Mouse (Mus musculus) liver, embryonic 14.5 days (tissue): ENCODE results near the gene Kmt5b. TPM values are rescaled to one million over a fixed set of nuclear protein-coding genes. Genes with fewer than 3 reads are reported as not detected.
A peak's percentile ranks its signal among the peaks of the same experiment; 100 is the strongest.

Experiments
- ATAC-seq: fragments of 200-750 bp; cut with Nextera tagmentation; 2 replicates; pipeline ENCODE4 v1.8.0; 2017; ENCODE audit warnings: moderate number of reproducible peaks, mild to moderate bottlenecking, moderate library complexity; ENCODE audit not compliant: insufficient read depth
- DNase-seq, 3 experiments: peaks; one replicate each; pipeline ENCODE4 v3.0.0-alpha.2; 2012 to 2013; ENCODE audit warnings: low read depth in 3 of 3, low spot score in 3 of 3
- H3K27ac ChIP-seq: fragments of 300-500 bp; sonication (generic); 2 replicates; pipeline ENCODE4 v1.5.1; 2014; ENCODE audit warnings: moderate library complexity, mild to moderate bottlenecking, control low read depth, inconsistent platforms
- H3K27me3 ChIP-seq: fragments of 300-500 bp; sonication (generic); 2 replicates; pipeline ENCODE4 v1.6.1; 2014; ENCODE audit warnings: mild to moderate bottlenecking, low read length, moderate library complexity; ENCODE audit not compliant: control insufficient read depth, insufficient read depth
- H3K36me3 ChIP-seq: fragments of 300-500 bp; sonication (generic); replicated peaks from 2 replicates; pipeline ENCODE4 v1.6.1; 2014; ENCODE audit warnings: low read depth; ENCODE audit not compliant: control insufficient read depth, insufficient read depth
- H3K4me1 ChIP-seq, 2 experiments: fragments of 200-500 bp in 1 of 2; fragments of 300-500 bp in 1 of 2; sonication (generic) in 1 of 2; replicated peaks; 2 replicates each; pipeline ENCODE4 v1.6.1; 2012 to 2014; ENCODE audit warnings: antibody characterized with exemption in 1 of 2, inconsistent platforms in 1 of 2, low read length in 1 of 2; ENCODE audit not compliant: control insufficient read depth in 2 of 2, insufficient read depth in 2 of 2
- H3K4me2 ChIP-seq: fragments of 300-500 bp; sonication (generic); 2 replicates; pipeline ENCODE4 v1.6.1; 2014; ENCODE audit warnings: low read depth, mild to moderate bottlenecking, control low read depth, moderate library complexity
- H3K4me3 ChIP-seq, 2 experiments: fragments of 200-500 bp in 1 of 2; fragments of 300-500 bp in 1 of 2; sonication (generic) in 1 of 2; 2 replicates each; pipeline ENCODE4 v1.5.1; 2012 to 2014; ENCODE audit warnings: low read depth in 2 of 2, low read length in 2 of 2, mild to moderate bottlenecking in 2 of 2, control low read depth in 1 of 2, inconsistent platforms in 1 of 2, moderate library complexity in 1 of 2; ENCODE audit not compliant: insufficient read depth in 1 of 2
- H3K9ac ChIP-seq: fragments of 300-500 bp; sonication (generic); replicated peaks from 2 replicates; pipeline ENCODE4 v1.6.1; 2014; ENCODE audit warnings: mild to moderate bottlenecking, control low read depth, moderate library complexity
- H3K9me3 ChIP-seq: fragments of 300-500 bp; sonication (generic); 2 replicates; pipeline ENCODE4 v1.6.1; 2016; ENCODE audit warnings: low read length, mixed read lengths; ENCODE audit not compliant: control insufficient read depth
- CTCF ChIP-seq: IDR thresholded peaks from 2 replicates; pipeline ENCODE4 v1.5.1; 2016; ENCODE audit warnings: antibody characterized with exemption, low read depth, control low read depth
- EP300 ChIP-seq: IDR thresholded peaks from 2 replicates; pipeline ENCODE4 v1.6.1; 2016; ENCODE audit warnings: antibody characterized with exemption, low read depth
- WGBS: fragments of 180-500 bp; shearing (Covaris S2); extraction: QIAGEN DNeasy Blood & Tissue Kit; methylation state at CpG from one replicate; pipeline ENCODE4 v1.1.7; 2014; ENCODE audit not compliant: insufficient replicate concordance; 5-methylcytosine and 5-hydroxymethylcytosine counted together
- polyA plus RNA-seq, 2 experiments: library from polyadenylated mRNA; depleted of rRNA in 1 of 2; stranded (reverse) in 1 of 2; unstranded in 1 of 2; fragments of >200 nt; fragmentation: Nextera tagmentation in 1 of 2; extraction: Ambion mirVana in 1 of 2; gene quantifications; 2 replicates each; pipeline versions ENCODE4 v1.2.1 to v1.2.3; 2012 to 2014

Gene Kmt5b
- polyA plus RNA-seq (2012; rRNA removed) (4.1 and 6.3 TPM in 2 replicates), polyA plus RNA-seq (2014; fragmentation: Nextera tagmentation; extraction: Ambion mirVana) (5.0 and 5.4 TPM in 2 replicates)

- H3K4me2 ChIP-seq = peak within 1 kb of the TSS; percentile 97
- ATAC-seq (no peak), DNase-seq (no peak)
- peak within 1 kb of the TSS; percentile 89 to 92 for H3K4me3 ChIP-seq
- no peaks in the 10 kb centered on the region for H3K27me3 ChIP-seq
- peaks cover 0 to 8% of the 10 kb centered on the region in 2 experiments; a peak in 3 of 4 replicates for H3K4me1 ChIP-seq
- H3K27ac ChIP-seq = peak within 1 kb of the TSS; percentile 84
- TF ChIP-seq CTCF = no peak
- under 1% methylated on average over 39 of the region's 39 CpGs for whole genome bisulfite sequencing
- H3K9ac ChIP-seq = peak within 1 kb of the TSS; percentile 95
- H3K36me3 ChIP-seq = no peaks in the 10 kb centered on the region; the same call in 1 of the 2 replicates
- no peaks in the 10 kb centered on the region for H3K9me3 ChIP-seq
Measured at GRCm38 (mm10) chr19:3767276-3767780, at the start of gene Kmt5b. Gene Kmt5b (plus strand): TSS chr19:3767421.

DNA sequence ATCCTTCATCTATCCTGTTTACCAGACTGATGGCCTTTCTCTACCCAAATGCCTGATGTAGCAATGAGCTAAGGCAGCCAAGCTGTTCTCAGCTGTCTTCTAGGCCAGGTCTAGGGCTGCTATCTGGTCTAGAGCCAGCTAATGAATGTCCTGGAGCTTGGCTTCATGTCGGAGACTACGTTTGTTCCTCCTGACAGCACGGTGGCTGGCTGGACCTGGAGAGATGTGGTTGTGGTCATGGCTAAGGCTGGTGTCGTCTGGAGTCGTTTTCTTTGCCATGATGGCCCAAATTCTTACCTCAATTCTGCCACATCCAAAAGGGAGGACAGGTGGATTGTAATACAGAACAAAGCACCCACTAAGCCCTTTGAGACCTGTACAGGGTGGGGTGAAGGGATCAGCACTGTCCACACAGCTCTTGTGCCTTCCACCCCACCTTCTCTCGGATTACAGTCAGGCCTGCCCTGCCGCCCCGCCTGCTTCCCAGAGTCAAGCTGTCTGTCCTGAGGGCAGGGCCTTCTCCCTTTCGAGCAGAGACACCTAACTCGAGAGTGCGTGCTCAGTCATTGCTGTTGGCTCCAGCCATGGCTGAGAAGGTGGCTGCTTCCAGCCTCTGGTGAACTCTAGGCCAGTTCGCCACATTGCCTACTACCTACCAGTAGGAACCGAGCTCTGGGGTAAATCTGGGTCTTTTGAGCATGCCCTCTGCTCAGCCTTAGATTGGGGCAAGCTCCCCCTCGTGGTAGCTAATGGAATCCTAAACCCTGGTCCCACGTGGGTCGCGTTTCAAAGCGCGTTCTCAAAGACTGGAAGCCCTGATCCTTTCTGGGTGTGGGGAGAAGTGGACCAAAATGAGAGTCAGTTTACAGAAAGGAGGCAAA is 48.5 kb upstream of the Kmt5b start:
- Histone ChIP-seq H3K4me2 (peak overlapping the region; percentile 73), H3K36me3 (peaks cover 11% of the 10 kb centered on the region), H3K9ac (peak overlapping the region; percentile 45), H3K27me3 (no peaks in the 10 kb centered on the region), H3K4me1 (no peaks in the 10 kb centered on the region), H3K27ac (no peak overlapping the region), H3K9me3 (no peaks in the 10 kb centered on the region), H3K4me3 (peak overlapping the region; percentile 52 to 61)
- WGBS = 38% methylated on average over 19 of the region's 19 CpGs
- ATAC-seq = peak; percentile 68
- TF ChIP-seq EP300 (no peak), CTCF (no peak; the same call in 1 of the 2 replicates)
- peak in 2 of 3 experiments; percentile 30 to 47 for DNase-seq

- ATAC-seq (peak; percentile 72), DNase-seq (peak in 1 of 3 experiments; percentile 36)
- Histone ChIP-seq H3K27me3 (no peaks in the 10 kb centered on the region), H3K9me3 (no peaks in the 10 kb centered on the region), H3K36me3 (peaks cover 11% of the 10 kb centered on the region), H3K9ac (peak overlapping the region; percentile 45), H3K4me1 (no peaks in the 10 kb centered on the region), H3K27ac (no peak overlapping the region), H3K4me2 (peak overlapping the region; percentile 73), H3K4me3 (peak overlapping the region; percentile 52 to 61)
- peak; percentile 79 for TF ChIP-seq CTCF
- no peak for TF ChIP-seq EP300
- whole genome bisulfite sequencing = 0% methylated on average over 27 of the region's 27 CpGs
Measured at GRCm38 (mm10) chr19:3719362-3719891, 47.8 kb upstream of the Kmt5b start.

DNA sequence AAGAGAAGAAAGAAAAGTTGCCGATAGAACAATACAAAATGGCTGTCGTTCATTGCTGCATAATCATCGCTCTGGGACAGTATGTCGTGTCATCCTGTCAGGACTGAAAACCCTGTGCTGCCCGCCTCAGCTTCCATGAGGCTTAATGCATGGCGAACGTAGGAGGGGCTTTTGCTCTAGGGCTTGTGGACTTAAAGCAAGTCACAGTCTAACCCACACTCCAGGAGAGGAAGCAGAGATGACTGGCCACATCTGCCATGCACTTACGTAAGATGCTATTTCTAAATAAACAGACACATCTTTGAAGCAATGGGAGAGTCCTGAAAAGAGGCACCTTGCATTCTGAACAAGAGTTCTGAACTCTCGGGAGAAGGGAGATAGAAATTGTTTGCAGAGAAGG is 44.1 kb upstream of the Kmt5b start:
- DNase-seq (no peak), ATAC-seq (no peak)
- Histone ChIP-seq H3K27me3 (no peaks in the 10 kb centered on the region), H3K36me3 (no peaks in the 10 kb centered on the region), H3K4me3 (no peak overlapping the region), H3K27ac (no peak overlapping the region), H3K4me1 (no peaks in the 10 kb centered on the region), H3K9me3 (no peaks in the 10 kb centered on the region), H3K9ac (no peak overlapping the region), H3K4me2 (no peak overlapping the region)
- WGBS = 71% methylated on average over 9 of the region's 9 CpGs
- no peak for TF ChIP-seq EP300

DNA sequence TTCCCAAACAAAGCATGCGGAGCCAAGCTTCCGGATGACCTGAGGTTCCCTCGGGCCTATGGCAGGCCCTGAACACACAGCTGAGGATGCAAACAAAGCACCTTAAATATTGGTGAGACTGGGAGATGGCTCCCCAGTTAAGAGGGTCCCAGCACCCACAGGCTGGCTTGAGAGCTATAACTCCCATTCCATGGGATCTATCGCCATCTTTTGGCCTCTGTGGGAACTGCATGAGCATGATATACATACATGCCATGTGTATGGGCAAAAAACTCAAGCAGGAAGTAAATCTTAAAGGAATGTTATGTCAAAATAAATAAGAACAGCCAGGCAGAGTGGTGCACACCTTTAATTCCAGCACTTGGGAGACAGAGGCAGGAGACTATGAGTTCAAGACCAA is 43.3 kb upstream of the Kmt5b start:
- H3K4me1 ChIP-seq = no peaks in the 10 kb centered on the region
- H3K27ac ChIP-seq = no peak overlapping the region
- no peaks in the 10 kb centered on the region for H3K9me3 ChIP-seq
- no peak overlapping the region for H3K4me2 ChIP-seq
- H3K27me3 ChIP-seq = no peaks in the 10 kb centered on the region
- TF ChIP-seq CTCF (peak; percentile 78), EP300 (no peak)
- WGBS = 66% methylated on average over 4 of the region's 4 CpGs
- no peak overlapping the region for H3K4me3 ChIP-seq
- no peak for ATAC-seq
- peak in 2 of 3 experiments; percentile 31 to 37 for DNase-seq
- no peaks in the 10 kb centered on the region for H3K36me3 ChIP-seq
- H3K9ac ChIP-seq = no peak overlapping the region
